Mouse (Mus musculus): ENCODE data around the gene Pald1. TPM values are rescaled to one million over a fixed set of nuclear protein-coding genes. Genes with fewer than 3 reads are reported as not detected.

The Pald1 gene
- polyA plus RNA-seq, 1 experiment, result 15.0 TPM

DNA sequence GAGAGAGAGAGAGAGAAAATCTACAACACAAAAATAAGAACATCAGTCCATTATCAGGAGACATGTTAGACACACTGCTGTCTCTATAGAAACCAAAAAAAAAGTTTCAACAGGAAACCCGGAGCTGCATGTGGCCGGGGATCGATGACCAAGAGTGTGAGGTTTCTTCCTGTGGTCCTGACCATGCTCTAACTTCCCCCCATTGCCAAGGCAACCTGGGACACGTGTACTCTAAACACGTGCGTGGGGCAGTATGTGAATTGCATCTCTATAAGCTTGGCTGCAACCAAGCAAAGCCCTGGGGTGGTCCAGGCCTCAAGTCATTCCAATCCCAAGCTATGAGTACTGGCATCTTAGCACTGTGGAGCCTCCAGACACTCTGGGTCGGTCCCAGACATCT lies 48.8 kb downstream of the Pald1 start:
- Histone ChIP-seq H3K4me1 (ENCODE audit: control insufficient read depth, insufficient read depth, insufficient read length) (no peaks in the 10 kb centered on the region), H3K27me3 (ENCODE audit: control insufficient read depth, insufficient read depth, low read length) (no peaks in the 10 kb centered on the region), H3K36me3 (ENCODE audit: control insufficient read depth, insufficient read depth, low read length) (no peaks in the 10 kb centered on the region), H3K27ac (ENCODE audit: insufficient read depth, low read length) (no peak overlapping the region), H3K4me3 (ENCODE audit: extremely low read depth, insufficient read depth, insufficient read length) (no peak overlapping the region)
- no peak for DNase-seq (ENCODE audit: low read depth in 1 of 2, low spot score in 2 of 2)
- TF ChIP-seq POLR2A (IDR thresholded peaks at IDR 0.05; ENCODE audit: low read depth, low read length) (no peak), CTCF (IDR thresholded peaks at IDR 0.05; ENCODE audit: extremely low read depth, insufficient read depth, insufficient read length, insufficient replicate concordance) (no peak)
- WGBS, result 17% methylated on average over 7 of the region's 7 CpGs

DNA sequence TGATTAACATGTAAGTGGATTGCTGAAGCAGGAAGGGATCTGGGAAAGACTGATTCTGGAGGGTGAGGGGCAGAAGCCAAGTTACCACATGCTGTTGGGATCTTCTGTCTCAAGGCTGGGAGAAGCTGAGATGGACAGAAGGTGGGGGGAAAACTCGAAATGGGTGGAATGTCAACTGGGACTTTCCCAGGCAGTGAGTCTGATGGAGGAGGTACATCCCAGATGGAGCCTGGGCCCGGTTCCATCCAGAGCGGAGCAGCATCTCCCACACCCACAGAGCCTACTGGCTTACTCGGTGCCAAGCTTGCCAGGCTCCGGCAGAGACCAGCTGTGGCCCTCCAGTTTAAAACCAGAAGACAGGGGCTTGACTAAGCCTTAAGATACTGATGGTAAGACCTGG lies 52.3 kb downstream of the Pald1 start:
- no peak for DNase-seq (ENCODE audit: low read depth in 1 of 2, low spot score in 2 of 2)
- WGBS, result 88% methylated on average over 5 of the region's 5 CpGs
- Histone ChIP-seq H3K27me3 (ENCODE audit: control insufficient read depth, insufficient read depth, low read length) (no peaks in the 10 kb centered on the region), H3K4me1 (ENCODE audit: control insufficient read depth, insufficient read depth, insufficient read length) (no peaks in the 10 kb centered on the region), H3K27ac (ENCODE audit: insufficient read depth, low read length) (no peak overlapping the region), H3K36me3 (ENCODE audit: control insufficient read depth, insufficient read depth, low read length) (no peaks in the 10 kb centered on the region), H3K4me3 (ENCODE audit: extremely low read depth, insufficient read depth, insufficient read length) (no peak overlapping the region)
- no peak for TF ChIP-seq POLR2A (IDR thresholded peaks at IDR 0.05; ENCODE audit: low read depth, low read length)

DNA sequence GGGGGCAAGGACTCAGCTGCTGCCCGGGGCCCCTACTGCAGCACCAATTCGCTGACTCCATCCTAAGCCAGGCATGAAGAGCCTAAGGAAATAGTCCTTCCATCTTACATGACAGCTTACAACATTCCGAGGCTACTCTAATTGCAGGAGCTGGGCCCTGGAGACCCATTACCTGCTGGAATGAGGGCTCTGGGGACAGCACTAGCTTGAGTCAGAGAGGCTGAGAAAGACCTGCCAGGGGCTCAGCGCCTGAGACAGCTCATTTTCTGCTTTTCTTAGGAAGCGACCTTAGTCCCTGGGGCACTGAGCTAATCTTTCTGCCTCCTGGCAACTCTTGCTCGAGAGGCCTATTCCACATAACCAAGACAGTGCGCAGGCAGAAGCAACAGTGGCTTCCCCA lies 54.4 kb downstream of the Pald1 start:
- Histone ChIP-seq H3K4me1 (ENCODE audit: control insufficient read depth, insufficient read depth, insufficient read length) (no peaks in the 10 kb centered on the region), H3K4me3 (ENCODE audit: extremely low read depth, insufficient read depth, insufficient read length) (no peak overlapping the region), H3K27me3 (ENCODE audit: control insufficient read depth, insufficient read depth, low read length) (no peaks in the 10 kb centered on the region), H3K36me3 (ENCODE audit: control insufficient read depth, insufficient read depth, low read length) (no peaks in the 10 kb centered on the region), H3K27ac (ENCODE audit: insufficient read depth, low read length) (no peak overlapping the region)
- 88% methylated on average over 7 of the region's 7 CpGs for WGBS
- DNase-seq (ENCODE audit: low read depth in 1 of 2, low spot score in 2 of 2), result no peak
- no peak for TF ChIP-seq CTCF (IDR thresholded peaks at IDR 0.05; ENCODE audit: extremely low read depth, insufficient read depth, insufficient read length, insufficient replicate concordance)
- no peak for TF ChIP-seq POLR2A (IDR thresholded peaks at IDR 0.05; ENCODE audit: low read depth, low read length)

DNA sequence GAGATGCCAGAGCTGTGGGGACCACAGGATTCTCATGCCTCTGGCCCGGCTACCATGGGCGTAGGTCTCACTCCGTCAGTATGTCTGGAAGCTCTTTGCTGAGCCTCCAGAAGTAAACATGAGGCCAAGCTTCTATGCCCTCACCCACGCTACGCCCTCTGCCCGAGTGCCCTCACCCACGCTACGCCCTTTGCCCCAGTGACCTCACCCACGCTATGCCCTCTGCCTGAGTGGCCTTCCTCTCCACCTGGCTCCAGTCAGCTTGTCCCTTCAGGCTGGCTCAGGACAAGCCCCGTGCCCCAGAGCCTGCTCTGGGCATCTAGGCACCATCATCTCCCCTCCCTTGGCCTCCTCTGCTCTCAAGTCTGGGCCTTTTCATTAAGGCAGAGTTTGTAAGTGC lies 55.8 kb downstream of the Pald1 start:
- 92% methylated on average over 10 of the region's 10 CpGs for WGBS
- TF ChIP-seq POLR2A (IDR thresholded peaks at IDR 0.05; ENCODE audit: low read depth, low read length), result no peak
- no peak for TF ChIP-seq CTCF (IDR thresholded peaks at IDR 0.05; ENCODE audit: extremely low read depth, insufficient read depth, insufficient read length, insufficient replicate concordance)
- no peak overlapping the region for H3K4me3 ChIP-seq (ENCODE audit: extremely low read depth, insufficient read depth, insufficient read length)
- no peaks in the 10 kb centered on the region for H3K4me1 ChIP-seq (ENCODE audit: control insufficient read depth, insufficient read depth, insufficient read length)
- peak overlapping the region; percentile 27 for H3K27ac ChIP-seq (ENCODE audit: insufficient read depth, low read length)
- no peaks in the 10 kb centered on the region for H3K36me3 ChIP-seq (ENCODE audit: control insufficient read depth, insufficient read depth, low read length)
- no peak for DNase-seq (ENCODE audit: low read depth in 1 of 2, low spot score in 2 of 2)
- H3K27me3 ChIP-seq (ENCODE audit: control insufficient read depth, insufficient read depth, low read length), result no peaks in the 10 kb centered on the region

DNA sequence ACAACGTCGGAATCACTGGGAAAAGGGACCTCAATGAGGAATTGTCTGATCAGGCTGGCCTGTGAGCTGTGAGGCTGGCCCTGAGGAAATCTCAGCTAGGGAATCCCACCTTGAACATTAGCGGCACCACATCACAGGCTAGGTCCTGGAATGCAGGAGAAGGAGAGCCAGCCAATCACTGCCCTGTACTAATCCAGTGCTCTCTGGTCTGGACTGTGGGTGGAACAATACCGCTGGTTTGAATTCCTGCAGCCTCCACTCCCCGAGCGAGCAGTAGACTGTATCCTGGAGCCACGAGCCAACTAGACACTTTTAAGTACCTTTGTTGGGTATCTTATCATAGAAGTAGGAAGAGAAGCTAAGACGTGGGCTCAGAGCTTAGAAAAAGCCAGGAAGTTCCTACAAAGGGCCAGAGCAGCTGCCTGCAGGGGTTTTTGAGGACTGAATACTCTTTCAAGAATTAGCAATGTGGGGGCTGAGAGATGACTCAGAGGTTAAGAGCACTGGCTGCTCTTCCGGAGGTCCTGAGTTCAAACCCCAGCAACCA lies 57.5 kb downstream of the Pald1 start:
- Histone ChIP-seq H3K27ac (ENCODE audit: insufficient read depth, low read length) (no peak overlapping the region), H3K36me3 (ENCODE audit: control insufficient read depth, insufficient read depth, low read length) (no peaks in the 10 kb centered on the region), H3K27me3 (ENCODE audit: control insufficient read depth, insufficient read depth, low read length) (no peaks in the 10 kb centered on the region), H3K4me1 (ENCODE audit: control insufficient read depth, insufficient read depth, insufficient read length) (no peaks in the 10 kb centered on the region), H3K4me3 (ENCODE audit: extremely low read depth, insufficient read depth, insufficient read length) (no peak overlapping the region)
- TF ChIP-seq POLR2A (IDR thresholded peaks at IDR 0.05; ENCODE audit: low read depth, low read length), result no peak
- 72% methylated on average over 9 of the region's 9 CpGs for WGBS
- no peak for DNase-seq (ENCODE audit: low read depth in 1 of 2, low spot score in 2 of 2)

DNA sequence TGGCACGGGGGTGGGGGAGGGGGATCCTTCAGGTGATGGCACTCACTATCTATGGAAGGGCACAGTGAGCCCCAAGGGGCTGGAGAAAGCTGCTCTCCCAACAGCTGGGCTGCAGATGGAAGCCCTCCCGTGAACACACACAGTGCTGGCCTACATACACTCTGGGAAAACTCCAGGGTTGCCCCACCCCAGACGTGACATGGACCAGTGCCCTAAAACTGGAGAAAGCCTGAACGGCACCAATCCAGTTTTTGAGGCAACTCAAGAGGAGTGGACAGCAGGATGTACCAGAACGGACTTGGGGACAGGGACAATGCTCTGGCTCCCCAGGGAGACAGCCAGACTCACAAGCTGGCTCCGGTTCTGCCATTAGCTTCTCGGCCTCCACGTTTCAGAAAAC lies 58.6 kb downstream of the Pald1 start:
- Histone ChIP-seq H3K4me3 (ENCODE audit: extremely low read depth, insufficient read depth, insufficient read length) (no peak overlapping the region), H3K27me3 (ENCODE audit: control insufficient read depth, insufficient read depth, low read length) (no peaks in the 10 kb centered on the region), H3K27ac (ENCODE audit: insufficient read depth, low read length) (no peak overlapping the region), H3K36me3 (ENCODE audit: control insufficient read depth, insufficient read depth, low read length) (no peaks in the 10 kb centered on the region), H3K4me1 (ENCODE audit: control insufficient read depth, insufficient read depth, insufficient read length) (no peaks in the 10 kb centered on the region)
- no peak for TF ChIP-seq CTCF (IDR thresholded peaks at IDR 0.05; ENCODE audit: extremely low read depth, insufficient read depth, insufficient read length, insufficient replicate concordance)
- no peak for TF ChIP-seq POLR2A (IDR thresholded peaks at IDR 0.05; ENCODE audit: low read depth, low read length)
- 85% methylated on average over 8 of the region's 8 CpGs for WGBS
- DNase-seq (ENCODE audit: low read depth in 1 of 2, low spot score in 2 of 2), result no peak

DNA sequence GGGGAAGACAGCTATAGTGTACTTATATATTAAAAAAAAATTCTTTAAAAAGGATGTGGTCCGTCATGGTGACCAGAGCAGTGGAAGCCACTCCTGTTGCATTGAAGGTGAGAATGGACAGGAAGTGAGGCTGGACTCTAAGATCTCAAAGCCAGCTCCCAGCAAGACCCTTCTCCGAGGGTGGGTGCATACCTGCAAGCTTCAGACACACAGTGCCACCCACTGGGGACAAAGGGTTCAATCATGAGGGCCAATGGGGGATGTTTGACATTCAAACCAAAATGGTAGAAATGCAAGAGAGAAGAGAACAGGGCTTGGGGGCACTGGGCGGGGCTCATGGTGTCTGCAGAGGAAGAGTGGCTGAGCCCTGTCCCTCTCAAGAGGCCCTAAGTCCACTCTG lies 64.8 kb downstream of the Pald1 start:
- TF ChIP-seq POLR2A (IDR thresholded peaks at IDR 0.05; ENCODE audit: low read depth, low read length) (no peak), CTCF (IDR thresholded peaks at IDR 0.05; ENCODE audit: extremely low read depth, insufficient read depth, insufficient read length, insufficient replicate concordance) (no peak)
- no peak for DNase-seq (ENCODE audit: low read depth in 1 of 2, low spot score in 2 of 2)
- H3K4me1 ChIP-seq (ENCODE audit: control insufficient read depth, insufficient read depth, insufficient read length), result no peaks in the 10 kb centered on the region
- 81% methylated on average over 3 of the region's 3 CpGs for WGBS
- H3K36me3 ChIP-seq (ENCODE audit: control insufficient read depth, insufficient read depth, low read length), result no peaks in the 10 kb centered on the region
- H3K4me3 ChIP-seq (ENCODE audit: extremely low read depth, insufficient read depth, insufficient read length), result no peak overlapping the region
- no peak overlapping the region for H3K27ac ChIP-seq (ENCODE audit: insufficient read depth, low read length)
- no peaks in the 10 kb centered on the region for H3K27me3 ChIP-seq (ENCODE audit: control insufficient read depth, insufficient read depth, low read length)

Data from spleen, adult 2 months (tissue).